8 mouse cellular contexts compared by ENCODE assay signal in the genomic region with DNA sequence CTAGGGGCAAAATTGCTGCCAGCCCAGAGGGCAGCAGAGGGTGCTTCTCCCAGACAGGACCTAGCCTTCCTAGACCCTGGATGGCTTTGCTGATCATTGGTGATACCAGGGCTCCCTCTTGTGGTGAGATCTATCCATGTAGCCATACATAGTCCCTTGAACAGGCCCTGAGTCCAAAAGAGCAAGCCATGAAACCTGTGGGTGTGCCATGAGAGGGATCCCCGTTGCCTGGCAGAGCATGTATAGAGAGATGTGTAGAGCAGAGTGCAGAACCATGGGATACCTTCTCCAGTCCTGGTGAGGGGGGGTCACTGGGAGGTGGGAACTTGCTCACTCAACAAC. TPM values are rescaled to one million over a fixed set of nuclear protein-coding genes. Genes with fewer than 3 reads are reported as not detected.
DNase-seq lines count a peak whose midpoint lies in the region; ATAC-seq and TF ChIP-seq lines count a peak whose summit lies in the region.

No protein-coding gene starts in this region.

- ATAC-seq in hindbrain, embryonic 15.5 days (ENCODE audit: low FRiP score, low read depth), result peak; percentile 89
- ATAC-seq in lung, postnatal 0 days, result peak; percentile 82

- H3K9me3 ChIP-seq in hindbrain, embryonic 15.5 days, result no peaks in the 10 kb centered on the region
- H3K9me3 ChIP-seq in lung, postnatal 0 days (ENCODE audit: low read length), result no peaks in the 10 kb centered on the region

- no peak overlapping the region for H3K27ac ChIP-seq in hindbrain, embryonic 15.5 days (replicated peaks)
- H3K27ac ChIP-seq in lung, postnatal 0 days (ENCODE audit: low read length), result no peak overlapping the region

- 21% methylated on average over 1 of the region's 1 CpGs for WGBS in hindbrain, embryonic 15.5 days
- WGBS in lung, postnatal 0 days, result 7% methylated on average over 1 of the region's 1 CpGs

- H3K9ac ChIP-seq in hindbrain, embryonic 15.5 days, result no peak overlapping the region
- H3K9ac ChIP-seq in lung, postnatal 0 days (replicated peaks; ENCODE audit: low read depth), result no peak overlapping the region

- no peak for TF ChIP-seq EP300 in lung, postnatal 0 days (IDR thresholded peaks at IDR 0.05)

- no peaks in the 10 kb centered on the region for H3K36me3 ChIP-seq in hindbrain, embryonic 15.5 days
- no peaks in the 10 kb centered on the region for H3K36me3 ChIP-seq in lung, postnatal 0 days (ENCODE audit: insufficient read depth, low read length)

- DNase-seq in ZHBTc4 (ENCODE audit: low read depth, low spot score), result peak; percentile 77
- DNase-seq in cerebellum, postnatal 14 days, result peak; percentile 92 to 93
- DNase-seq in frontal cortex, postnatal 25 days (ENCODE audit: low spot score in 2 of 2), result peak; percentile 45 to 75
- DNase-seq in layer of hippocampus, postnatal 14 days (ENCODE audit: low spot score in 2 of 2), result peak; percentile 77 to 91
- peak; percentile 88 for DNase-seq in lung, postnatal 0 days (ENCODE audit: low spot score)
- peak; percentile 95 for DNase-seq in retina, embryonic 14.5 days (ENCODE audit: low spot score)
- DNase-seq in thymus, postnatal 36 days, result peak; percentile 61

- no peak overlapping the region for H3K4me3 ChIP-seq in hindbrain, embryonic 15.5 days
- no peak overlapping the region for H3K4me3 ChIP-seq in lung, postnatal 0 days (ENCODE audit: low read depth, low read length)

- TF ChIP-seq CTCF in lung, postnatal 0 days (IDR thresholded peaks at IDR 0.05), result peak; percentile 97

- no peak overlapping the region for H3K4me2 ChIP-seq in hindbrain, embryonic 15.5 days
- no peak overlapping the region for H3K4me2 ChIP-seq in lung, postnatal 0 days (replicated peaks; ENCODE audit: low read depth, low read length)

- H3K4me1 ChIP-seq in hindbrain, embryonic 15.5 days (replicated peaks), result no peaks in the 10 kb centered on the region
- no peaks in the 10 kb centered on the region for H3K4me1 ChIP-seq in lung, postnatal 0 days (ENCODE audit: insufficient read depth, low read depth, low read length)

- H3K27me3 ChIP-seq in hindbrain, embryonic 15.5 days, result no peaks in the 10 kb centered on the region
- no peaks in the 10 kb centered on the region for H3K27me3 ChIP-seq in lung, postnatal 0 days (replicated peaks; ENCODE audit: insufficient read depth, low read length)

RNA-seq across cellular contexts. Expression of a gene that starts 1.8 kb away (rescaled TPM):
- polyA plus RNA-seq in hindbrain, embryonic 15.5 days (2015; fragmentation: Nextera tagmentation; extraction: Ambion mirVana), result 0.34 and 0.70 TPM in 2 replicates
- total RNA-seq in layer of hippocampus, postnatal 14 days (2021), result 1 to 10 TPM in 1 of 2 experiments, under 1 TPM in 1; 0.81 to 1.5 TPM
- polyA plus RNA-seq in lung, postnatal 0 days (2015; fragmentation: Nextera tagmentation; extraction: Ambion mirVana), result 0.73 and 0.82 TPM in 2 replicates

RNA-seq across cellular contexts. Expression of a gene that starts 13.5 kb away (rescaled TPM):
- 8.7 and 11.6 TPM in 2 replicates for polyA plus RNA-seq in hindbrain, embryonic 15.5 days (2015; fragmentation: Nextera tagmentation; extraction: Ambion mirVana)
- total RNA-seq in layer of hippocampus, postnatal 14 days (2021), result 10 to 100 TPM; 20.1 to 25.0 TPM
- polyA plus RNA-seq in lung, postnatal 0 days (2015; fragmentation: Nextera tagmentation; extraction: Ambion mirVana), result 0.56 and 0.67 TPM in 2 replicates
